Mouse (Mus musculus): ENCODE data around the gene Gm11559.
"Not testable (repeated sequence)": the region's sequence is repeated elsewhere in the genome, so short reads cannot be mapped to it uniquely, and the experiment has no call there.

The Gm11559 gene

GRCm38 (mm10) chr11:99864176-99864575 is at the start of gene Gm11559:
TSS of gene Gm11559 (plus strand) at chr11:99864476.
- DNase-seq, result not testable (repeated sequence)

GRCm38 (mm10) chr11:99815566-99815965 is 48.7 kb upstream of the Gm11559 start, which contains the start of gene Gm11564:
TSS of gene Gm11564 (minus strand) at chr11:99815666.
- not testable (repeated sequence) for DNase-seq

GRCm38 (mm10) chr11:99837966-99838365 is 26.3 kb upstream of the Gm11559 start, which contains the start of gene 2300003K06Rik:
TSS of gene 2300003K06Rik (minus strand) at chr11:99838066.
- DNase-seq, result no peak

GRCm38 (mm10) chr11:99842185-99842584 is 22.1 kb upstream of the Gm11559 start:
- DNase-seq, result no peak

GRCm38 (mm10) chr11:99846746-99847145 is 17.5 kb upstream of the Gm11559 start:
- no peak for DNase-seq

- DNase-seq, result no peak
Observed at GRCm38 (mm10) chr11:99851508-99851907, 12.8 kb upstream of the Gm11559 start, which contains the start of gene Krtap4-16. TSS of gene Krtap4-16 (minus strand) at chr11:99851608.

GRCm38 (mm10) chr11:99854121-99854520 is 10.2 kb upstream of the Gm11559 start:
- no peak for DNase-seq

GRCm38 (mm10) chr11:99857617-99858016 is 6.7 kb upstream of the Gm11559 start, which contains the start of gene Gm11568:
TSS of gene Gm11568 (plus strand) at chr11:99857917.
- DNase-seq, result no peak

GRCm38 (mm10) chr11:99858761-99859160 is 5.5 kb upstream of the Gm11559 start:
- no peak for DNase-seq

GRCm38 (mm10) chr11:99873089-99873488 is 8.8 kb downstream of the Gm11559 start, which contains the start of gene Krtap9-1:
TSS of gene Krtap9-1 (plus strand) at chr11:99873389.
- not testable (repeated sequence) for DNase-seq

GRCm38 (mm10) chr11:99878887-99879286 is 14.6 kb downstream of the Gm11559 start, which contains the start of gene Gm11567:
TSS of gene Gm11567 (plus strand) at chr11:99879187.
- DNase-seq, result not testable (repeated sequence)

- DNase-seq, result no peak
Observed at GRCm38 (mm10) chr11:99907620-99908019, 43.3 kb downstream of the Gm11559 start, which contains the start of gene Krtap31-1. TSS of gene Krtap31-1 (plus strand) at chr11:99907920.

GRCm38 (mm10) chr11:99914451-99914850 is 50.2 kb downstream of the Gm11559 start, which contains the start of gene Gm11565:
TSS of gene Gm11565 (plus strand) at chr11:99914751.
- no peak for DNase-seq

All from thymus, postnatal 14 days (tissue).